Mouse (Mus musculus) myocyte (in vitro differentiated cells): ENCODE measurements around the gene Zmynd15.

Experiments
- CEBPB ChIP-seq: IDR thresholded peaks from 2 replicates; pipeline ENCODE4 v1.6.1; 2011; ENCODE audit warnings: mild to moderate bottlenecking, moderate library complexity; ENCODE audit not compliant: poor library complexity, insufficient read depth, severe bottlenecking
- E2F4 ChIP-seq: IDR thresholded peaks from one replicate; pipeline ENCODE4 v1.6.1; 2011; ENCODE audit warnings: mild to moderate bottlenecking, control low read depth, moderate library complexity; ENCODE audit not compliant: insufficient read depth
- MAX ChIP-seq: IDR thresholded peaks from one replicate; pipeline ENCODE4 v1.6.1; 2011; ENCODE audit warnings: low read depth, mild to moderate bottlenecking, control low read depth
- MYOD1 ChIP-seq, 3 experiments: IDR thresholded peaks; one replicate each; pipeline ENCODE4 v1.6.1; 2011; ENCODE audit warnings: control low read depth in 2 of 3, low read depth in 2 of 3, mild to moderate bottlenecking in 2 of 3, moderate library complexity in 1 of 3; ENCODE audit not compliant: insufficient read length in 2 of 3, control insufficient read depth in 1 of 3
- MYOG ChIP-seq, 3 experiments: IDR thresholded peaks; one replicate each; pipeline ENCODE4 v1.6.1; 2011; ENCODE audit warnings: control low read depth in 2 of 3, low read depth in 2 of 3, mild to moderate bottlenecking in 2 of 3; ENCODE audit not compliant: insufficient read length in 2 of 3, control insufficient read depth in 1 of 3, insufficient read depth in 1 of 3
- POLR2A ChIP-seq: IDR thresholded peaks from one replicate; pipeline ENCODE4 v1.6.1; 2011; ENCODE audit warnings: low read depth, mild to moderate bottlenecking, control low read depth, moderate library complexity; ENCODE audit not compliant: insufficient read length
- POLR2AphosphoS2 ChIP-seq: IDR thresholded peaks from one replicate; pipeline ENCODE4 v1.6.1; 2011; ENCODE audit warnings: low read depth, control low read depth; ENCODE audit not compliant: insufficient read length
- SRF ChIP-seq: IDR thresholded peaks from one replicate; pipeline ENCODE4 v1.6.1; 2011; ENCODE audit warnings: low read depth; ENCODE audit not compliant: control insufficient read depth, insufficient read length
- TCF12 ChIP-seq: IDR thresholded peaks from one replicate; pipeline ENCODE4 v1.6.1; 2011; ENCODE audit warnings: mild to moderate bottlenecking, control low read depth; ENCODE audit not compliant: poor library complexity, insufficient read depth, severe bottlenecking
- USF1 ChIP-seq: IDR thresholded peaks from one replicate; pipeline ENCODE4 v1.6.1; 2011; ENCODE audit warnings: low read depth, mild to moderate bottlenecking, control low read depth, moderate library complexity

DNA sequence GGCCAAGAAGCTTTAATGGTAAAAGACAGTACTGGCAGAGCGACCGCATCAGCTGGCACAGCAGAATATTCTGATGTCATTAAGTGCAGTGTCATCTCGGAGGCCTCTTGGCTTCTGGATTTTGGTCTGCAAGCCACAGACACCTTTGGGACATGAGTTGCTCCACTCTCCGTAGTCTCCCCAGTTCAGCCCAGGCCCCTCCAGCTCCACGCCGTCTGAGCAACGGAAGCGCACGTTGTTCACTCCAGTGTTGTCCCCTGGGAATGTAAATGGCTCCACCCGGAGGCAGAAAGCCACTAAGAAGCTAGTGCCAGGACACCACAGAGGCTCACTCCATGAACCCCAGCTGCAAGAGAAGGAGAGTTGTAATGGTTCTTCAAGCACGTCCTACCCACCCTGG lies 54.3 kb downstream of the Zmynd15 start:
- TF ChIP-seq USF1 (no peak), CEBPB (no peak), MAX (no peak), E2F4 (no peak), POLR2A (no peak), POLR2AphosphoS2 (no peak), MYOD1 (IDR thresholded peaks at IDR 0.05; ENCODE audit: control insufficient read depth in 1 of 3, insufficient read length in 2 of 3, low read depth in 2 of 3) (no peak), MYOG (IDR thresholded peaks at IDR 0.05; ENCODE audit: control insufficient read depth in 1 of 3, insufficient read depth in 1 of 3, insufficient read length in 2 of 3, low read depth in 2 of 3) (no peak), TCF12 (no peak), SRF (no peak)
